Mouse (Mus musculus) kidney, embryonic 16.5 days (tissue): ENCODE data around the gene Scarb1. TPM values are rescaled to one million over a fixed set of nuclear protein-coding genes. Genes with fewer than 3 reads are reported as not detected.
A peak's percentile ranks its signal among the peaks of the same experiment; 100 is the strongest.

Source experiments
- ATAC-seq: fragments of 200-750 bp; cut with Nextera tagmentation; 2 replicates; pipeline ENCODE4 v1.8.0; 2017; ENCODE audit warnings: moderate TSS enrichment; ENCODE audit not compliant: low FRiP score, low TSS enrichment
- H3K27ac ChIP-seq: fragments of 300-500 bp; sonication (generic); 2 replicates; pipeline ENCODE4 v1.5.1; 2014; ENCODE audit warnings: low read length
- H3K27me3 ChIP-seq: fragments of 300-500 bp; sonication (generic); 2 replicates; pipeline ENCODE4 v1.6.1; 2014; ENCODE audit warnings: low read length, control low read depth, mixed read lengths; ENCODE audit not compliant: insufficient read depth
- H3K36me3 ChIP-seq: fragments of 300-500 bp; sonication (generic); 2 replicates; pipeline ENCODE4 v1.6.1; 2014; ENCODE audit warnings: low read length, control low read depth, mixed read lengths; ENCODE audit not compliant: insufficient read depth
- H3K4me1 ChIP-seq: fragments of 300-500 bp; sonication (generic); 2 replicates; pipeline ENCODE4 v1.6.1; 2014; ENCODE audit warnings: low read length, control low read depth, mixed read lengths; ENCODE audit not compliant: insufficient read depth
- H3K4me2 ChIP-seq: fragments of 300-500 bp; sonication (generic); replicated peaks from 2 replicates; pipeline ENCODE4 v1.6.1; 2014; ENCODE audit warnings: low read depth, low read length
- H3K4me3 ChIP-seq: fragments of 300-500 bp; sonication (generic); 2 replicates; pipeline ENCODE4 v1.5.1; 2014; ENCODE audit warnings: mild to moderate bottlenecking, low read length
- H3K9ac ChIP-seq: fragments of 300-500 bp; sonication (generic); replicated peaks from 2 replicates; pipeline ENCODE4 v1.6.1; 2014; ENCODE audit warnings: low read length
- H3K9me3 ChIP-seq: fragments of 300-500 bp; sonication (generic); 2 replicates; pipeline ENCODE4 v1.6.1; 2016; ENCODE audit warnings: low read length, control low read depth
- whole genome bisulfite sequencing: fragments of 180-500 bp; shearing (Covaris S2); extraction: QIAGEN DNeasy Blood & Tissue Kit; methylation state at CpG from one replicate; pipeline ENCODE4 v1.1.7; 2014; 5-methylcytosine and 5-hydroxymethylcytosine counted together
- polyA plus RNA-seq: library from polyadenylated mRNA; unstranded; fragments of >200 nt; fragmentation: Nextera tagmentation; extraction: Ambion mirVana; gene quantifications from 2 replicates; pipeline ENCODE4 v1.2.1, GENCODE M21; 2015

Gene Scarb1
- polyA plus RNA-seq, 1 experiment from 2014 or later, result 103 TPM

- H3K4me2 ChIP-seq, result no peak overlapping the region
- no peaks in the 10 kb centered on the region for H3K27me3 ChIP-seq
- no peaks in the 10 kb centered on the region for H3K9me3 ChIP-seq
- H3K4me1 ChIP-seq, result peaks cover 21% of the 10 kb centered on the region; the same call in 1 of the 2 replicates
- no peaks in the 10 kb centered on the region for H3K36me3 ChIP-seq
- 69% methylated on average over 4 of the region's 4 CpGs for WGBS
- no peak overlapping the region for H3K27ac ChIP-seq
- no peak overlapping the region for H3K4me3 ChIP-seq
- ATAC-seq, result no peak
- H3K9ac ChIP-seq, result no peak overlapping the region
These were observed 15.6 kb downstream of the Scarb1 start for GRCm38 (mm10) chr5:125325285-125325684.

DNA sequence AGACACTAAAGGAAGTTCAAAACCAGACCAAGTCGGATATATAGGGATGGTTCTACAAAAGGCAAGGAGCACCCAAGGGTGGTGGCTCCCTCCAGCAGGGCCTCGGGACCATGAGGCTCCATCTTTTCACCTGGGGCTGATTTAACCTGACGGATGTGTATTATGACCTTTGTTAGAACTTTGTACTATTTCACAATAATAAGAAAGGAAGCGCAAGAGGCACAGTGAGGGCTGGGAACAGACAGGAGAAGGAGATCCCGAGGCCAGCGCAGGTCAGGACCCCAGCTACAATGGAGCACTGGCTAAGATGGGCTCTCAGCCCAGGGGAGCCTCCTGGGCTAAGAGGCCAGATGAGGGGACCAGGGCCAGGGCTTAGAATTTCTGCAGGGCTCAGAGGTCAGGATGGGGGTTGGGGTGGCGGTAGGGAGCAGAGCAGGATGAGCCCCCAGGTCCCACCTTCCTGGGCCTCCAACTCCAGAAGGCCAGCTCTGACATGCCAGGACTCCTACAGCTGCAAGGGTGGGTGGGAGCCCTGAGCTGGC is 16.9 kb downstream of the Scarb1 start:
- H3K4me1 ChIP-seq, result peaks cover 21% of the 10 kb centered on the region; the same call in 1 of the 2 replicates
- 88% methylated on average over 7 of the region's 7 CpGs for WGBS
- no peak overlapping the region for H3K4me2 ChIP-seq
- ATAC-seq, result no peak
- H3K27me3 ChIP-seq, result no peaks in the 10 kb centered on the region
- no peaks in the 10 kb centered on the region for H3K36me3 ChIP-seq
- no peak overlapping the region for H3K27ac ChIP-seq
- H3K9ac ChIP-seq, result no peak overlapping the region
- no peaks in the 10 kb centered on the region for H3K9me3 ChIP-seq
- no peak overlapping the region for H3K4me3 ChIP-seq

GRCm38 (mm10) chr5:125323128-125323527 is 17.8 kb downstream of the Scarb1 start:
- H3K36me3 ChIP-seq, result no peaks in the 10 kb centered on the region
- H3K4me1 ChIP-seq, result peaks cover 21% of the 10 kb centered on the region; the same call in 1 of the 2 replicates
- H3K9ac ChIP-seq, result no peak overlapping the region
- no peak for ATAC-seq
- H3K4me2 ChIP-seq, result no peak overlapping the region
- H3K9me3 ChIP-seq, result no peaks in the 10 kb centered on the region
- 80% methylated on average over 6 of the region's 6 CpGs for WGBS
- H3K27ac ChIP-seq, result no peak overlapping the region
- H3K27me3 ChIP-seq, result no peaks in the 10 kb centered on the region
- no peak overlapping the region for H3K4me3 ChIP-seq

DNA sequence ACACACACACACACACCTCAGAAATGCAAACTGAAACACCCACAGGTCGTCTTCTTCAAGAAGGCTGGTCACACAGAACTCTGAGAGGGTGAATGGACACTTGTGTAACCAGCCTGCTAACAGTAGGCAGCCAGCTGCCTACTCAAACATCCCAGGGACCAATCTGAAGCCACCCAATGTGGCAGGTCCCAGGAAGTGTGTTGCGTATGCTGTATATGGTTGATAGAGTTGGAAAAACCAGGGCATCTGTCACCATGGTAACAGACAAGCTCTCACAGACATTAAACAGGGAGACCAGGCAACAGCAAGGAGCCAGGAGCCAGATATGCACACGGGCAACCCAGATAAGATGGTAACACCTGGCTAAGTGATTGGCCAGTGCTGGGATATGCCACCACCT is 19.1 kb downstream of the Scarb1 start:
- no peak for ATAC-seq
- Histone ChIP-seq H3K36me3 (no peaks in the 10 kb centered on the region), H3K9ac (no peak overlapping the region), H3K9me3 (no peaks in the 10 kb centered on the region), H3K4me2 (no peak overlapping the region), H3K4me1 (peaks cover 15% of the 10 kb centered on the region; the same call in 1 of the 2 replicates), H3K27me3 (no peaks in the 10 kb centered on the region), H3K4me3 (no peak overlapping the region), H3K27ac (no peak overlapping the region)
- 79% methylated on average over 3 of the region's 3 CpGs for WGBS

DNA sequence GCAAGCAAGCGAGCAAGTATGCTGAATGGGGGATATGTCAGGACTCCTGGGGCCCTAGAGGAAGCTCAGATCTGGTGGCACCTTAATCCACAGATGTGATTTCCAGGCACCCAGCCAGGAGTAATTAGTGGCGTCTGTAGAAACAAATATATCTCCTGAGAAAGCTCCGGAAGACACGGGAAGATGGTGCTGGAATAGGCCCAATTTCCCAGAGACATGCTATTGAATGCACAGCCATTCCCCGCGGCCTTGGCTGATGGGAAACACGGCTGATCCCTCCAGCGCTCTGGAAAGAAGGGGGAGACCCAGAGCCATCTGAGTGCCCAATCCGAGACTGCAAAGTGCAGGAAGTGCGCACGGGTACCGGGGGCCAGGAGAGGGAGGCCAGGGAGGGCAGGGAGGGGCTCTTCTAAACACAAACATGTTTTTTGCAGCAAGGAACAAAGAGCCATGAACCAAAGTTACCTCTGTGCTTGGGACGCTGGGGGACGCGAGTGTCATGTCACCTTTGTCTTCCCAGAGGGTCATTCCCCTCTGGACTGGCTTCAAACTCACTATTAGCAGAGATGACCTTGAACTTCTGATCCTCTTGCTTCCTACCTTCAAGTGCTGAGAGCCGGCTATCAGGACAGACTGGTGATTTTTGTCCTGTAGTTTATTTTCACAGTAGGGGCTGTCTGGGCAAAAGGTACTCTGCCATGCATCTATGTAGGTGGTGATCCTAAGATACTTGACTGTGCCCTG is 21.7 kb downstream of the Scarb1 start:
- Histone ChIP-seq H3K9me3 (no peaks in the 10 kb centered on the region), H3K4me2 (no peak overlapping the region), H3K27me3 (no peaks in the 10 kb centered on the region), H3K27ac (0 out of 2 replicates have a peak overlapping the region, but pooled peaks have one; percentile 27), H3K36me3 (no peaks in the 10 kb centered on the region), H3K9ac (no peak overlapping the region), H3K4me1 (peaks cover 8% of the 10 kb centered on the region; the same call in 1 of the 2 replicates), H3K4me3 (no peak overlapping the region)
- WGBS, result 74% methylated on average over 16 of the region's 16 CpGs
- peak; percentile 68; the same call in 1 of the 2 replicates for ATAC-seq

- no peaks in the 10 kb centered on the region for H3K27me3 ChIP-seq
- 82% methylated on average over 8 of the region's 8 CpGs for WGBS
These were observed 22.9 kb downstream of the Scarb1 start for GRCm38 (mm10) chr5:125317953-125318352.

GRCm38 (mm10) chr5:125317296-125317695 is 23.6 kb downstream of the Scarb1 start:
- no peak for ATAC-seq
- peaks cover 22% of the 10 kb centered on the region for H3K4me1 ChIP-seq
- WGBS, result 66% methylated on average over 7 of the region's 7 CpGs

More at GRCm38 (mm10) chr5:125317953-125318352, 22.9 kb downstream of the Scarb1 start:
- H3K36me3 ChIP-seq, result no peaks in the 10 kb centered on the region
- no peak overlapping the region for H3K9ac ChIP-seq
- H3K4me3 ChIP-seq, result no peak overlapping the region
- ATAC-seq, result no peak
- H3K4me1 ChIP-seq, result peaks cover 16% of the 10 kb centered on the region
- no peak overlapping the region for H3K4me2 ChIP-seq
- H3K27ac ChIP-seq, result no peak overlapping the region
- no peaks in the 10 kb centered on the region for H3K9me3 ChIP-seq

DNA sequence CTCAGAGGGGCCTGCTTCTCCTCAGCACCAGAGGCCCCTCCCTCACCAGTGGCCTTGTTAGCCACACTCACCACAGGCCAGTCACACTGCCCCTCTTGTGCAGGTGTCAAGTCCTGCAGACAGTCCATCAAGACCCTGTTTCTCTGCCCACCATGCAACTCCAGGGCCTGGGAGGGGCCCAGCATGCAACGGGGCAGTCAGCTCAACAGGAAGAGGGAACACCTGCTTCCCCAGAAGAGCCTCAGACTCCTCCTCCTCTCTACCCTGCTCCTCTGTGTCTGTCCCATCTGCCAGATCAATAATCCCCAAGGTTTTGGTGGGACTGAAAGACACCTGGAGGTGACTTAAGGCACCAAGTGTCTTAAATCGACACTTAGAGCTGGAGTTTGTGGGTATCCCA is 24.1 kb downstream of the Scarb1 start:
- Histone ChIP-seq H3K4me3 (no peak overlapping the region), H3K36me3 (no peaks in the 10 kb centered on the region), H3K9ac (no peak overlapping the region), H3K9me3 (no peaks in the 10 kb centered on the region), H3K27me3 (no peaks in the 10 kb centered on the region), H3K27ac (no peak overlapping the region), H3K4me1 (peaks cover 22% of the 10 kb centered on the region), H3K4me2 (no peak overlapping the region)
- ATAC-seq, result no peak
- WGBS, result 76% methylated on average over 2 of the region's 2 CpGs

More at GRCm38 (mm10) chr5:125317296-125317695, 23.6 kb downstream of the Scarb1 start:
- no peaks in the 10 kb centered on the region for H3K9me3 ChIP-seq
- H3K27ac ChIP-seq, result no peak overlapping the region
- no peak overlapping the region for H3K4me3 ChIP-seq
- H3K9ac ChIP-seq, result no peak overlapping the region
- H3K36me3 ChIP-seq, result no peaks in the 10 kb centered on the region
- H3K4me2 ChIP-seq, result no peak overlapping the region
- H3K27me3 ChIP-seq, result no peaks in the 10 kb centered on the region

- Histone ChIP-seq H3K4me1 (peaks cover 31% of the 10 kb centered on the region), H3K4me3 (no peak overlapping the region), H3K4me2 (no peak overlapping the region), H3K36me3 (no peaks in the 10 kb centered on the region), H3K9me3 (no peaks in the 10 kb centered on the region), H3K27me3 (no peaks in the 10 kb centered on the region), H3K27ac (no peak overlapping the region), H3K9ac (no peak overlapping the region)
- WGBS, result 100% methylated on average over 1 of the region's 1 CpGs
- ATAC-seq, result no peak
These were observed 25.8 kb downstream of the Scarb1 start for GRCm38 (mm10) chr5:125315110-125315509.

DNA sequence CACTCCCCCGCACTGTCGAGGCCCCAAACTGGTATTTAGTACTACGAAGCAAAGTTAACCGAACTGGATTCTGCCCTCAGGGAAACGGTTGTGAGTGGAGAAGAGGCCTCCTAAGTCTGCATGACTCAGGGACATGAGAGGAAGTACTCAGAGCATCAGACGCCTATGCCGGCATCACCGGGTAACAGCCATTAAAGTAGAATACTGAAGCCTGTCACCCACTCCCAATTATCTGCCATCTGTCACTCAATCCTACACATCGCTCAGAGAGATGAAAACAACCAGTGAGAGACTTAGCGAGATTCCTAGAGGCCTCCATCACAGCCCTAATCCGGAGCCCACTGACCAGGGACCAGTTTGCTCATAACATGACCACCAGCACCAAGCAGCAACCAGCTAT is 26.9 kb downstream of the Scarb1 start:
- H3K9ac ChIP-seq, result no peak overlapping the region
- H3K27ac ChIP-seq, result no peak overlapping the region
- no peak overlapping the region for H3K4me2 ChIP-seq
- WGBS, result 75% methylated on average over 11 of the region's 11 CpGs
- H3K4me3 ChIP-seq, result no peak overlapping the region
- H3K36me3 ChIP-seq, result no peaks in the 10 kb centered on the region
- no peak for ATAC-seq
- H3K27me3 ChIP-seq, result no peaks in the 10 kb centered on the region
- H3K4me1 ChIP-seq, result peaks cover 31% of the 10 kb centered on the region
- H3K9me3 ChIP-seq, result no peaks in the 10 kb centered on the region
